Mouse (Mus musculus) hindbrain, embryonic 15.5 days (tissue): Measurements from ENCODE around the gene Mn1. TPM values are rescaled to one million over a fixed set of nuclear protein-coding genes. Genes with fewer than 3 reads are reported as not detected.
A peak's percentile ranks its signal among the peaks of the same experiment; 100 is the strongest.

Experiments used
- ATAC-seq: fragments of 200-750 bp; cut with Nextera tagmentation; 2 replicates; pipeline ENCODE4 v1.8.0; 2017; ENCODE audit warnings: low read depth, moderate number of reproducible peaks, moderate TSS enrichment; ENCODE audit not compliant: low FRiP score
- H3K27ac ChIP-seq: fragments of 300-500 bp; sonication (generic); replicated peaks from 2 replicates; pipeline ENCODE4 v1.5.1; 2015; ENCODE audit warnings: mild to moderate bottlenecking, inconsistent platforms
- H3K27me3 ChIP-seq: fragments of 300-500 bp; sonication (generic); 2 replicates; pipeline ENCODE4 v1.6.1; 2015; ENCODE audit warnings: control low read depth, inconsistent platforms
- H3K36me3 ChIP-seq: fragments of 300-500 bp; sonication (generic); 2 replicates; pipeline ENCODE4 v1.6.1; 2015; ENCODE audit warnings: control low read depth, inconsistent platforms
- H3K4me1 ChIP-seq: fragments of 300-500 bp; sonication (generic); replicated peaks from 2 replicates; pipeline ENCODE4 v1.6.1; 2015; ENCODE audit warnings: control low read depth, inconsistent platforms
- H3K4me2 ChIP-seq: fragments of 300-500 bp; sonication (generic); 2 replicates; pipeline ENCODE4 v1.6.1; 2015; ENCODE audit warnings: moderate library complexity, mild to moderate bottlenecking, inconsistent platforms
- H3K4me3 ChIP-seq: fragments of 300-500 bp; sonication (generic); 2 replicates; pipeline ENCODE4 v1.5.1; 2015; ENCODE audit warnings: mild to moderate bottlenecking, inconsistent platforms
- H3K9ac ChIP-seq: fragments of 300-500 bp; sonication (generic); 2 replicates; pipeline ENCODE4 v1.6.1; 2015; ENCODE audit warnings: inconsistent platforms
- H3K9me3 ChIP-seq: fragments of 300-500 bp; sonication (generic); 2 replicates; pipeline ENCODE4 v1.6.1; 2016; ENCODE audit warnings: control low read depth, inconsistent platforms
- WGBS: fragments of 180-500 bp; shearing (Covaris S2); methylation state at CpG from one replicate; pipeline ENCODE4 v1.1.7; 2015; 5-methylcytosine and 5-hydroxymethylcytosine counted together
- polyA plus RNA-seq: library from polyadenylated mRNA; unstranded; fragments of >200 nt; fragmentation: Nextera tagmentation; extraction: Ambion mirVana; gene quantifications from 2 replicates; pipeline ENCODE4 v1.2.1, GENCODE M21; 2015

Gene Mn1
- 38.7 and 40.3 TPM in 2 replicates for polyA plus RNA-seq

DNA sequence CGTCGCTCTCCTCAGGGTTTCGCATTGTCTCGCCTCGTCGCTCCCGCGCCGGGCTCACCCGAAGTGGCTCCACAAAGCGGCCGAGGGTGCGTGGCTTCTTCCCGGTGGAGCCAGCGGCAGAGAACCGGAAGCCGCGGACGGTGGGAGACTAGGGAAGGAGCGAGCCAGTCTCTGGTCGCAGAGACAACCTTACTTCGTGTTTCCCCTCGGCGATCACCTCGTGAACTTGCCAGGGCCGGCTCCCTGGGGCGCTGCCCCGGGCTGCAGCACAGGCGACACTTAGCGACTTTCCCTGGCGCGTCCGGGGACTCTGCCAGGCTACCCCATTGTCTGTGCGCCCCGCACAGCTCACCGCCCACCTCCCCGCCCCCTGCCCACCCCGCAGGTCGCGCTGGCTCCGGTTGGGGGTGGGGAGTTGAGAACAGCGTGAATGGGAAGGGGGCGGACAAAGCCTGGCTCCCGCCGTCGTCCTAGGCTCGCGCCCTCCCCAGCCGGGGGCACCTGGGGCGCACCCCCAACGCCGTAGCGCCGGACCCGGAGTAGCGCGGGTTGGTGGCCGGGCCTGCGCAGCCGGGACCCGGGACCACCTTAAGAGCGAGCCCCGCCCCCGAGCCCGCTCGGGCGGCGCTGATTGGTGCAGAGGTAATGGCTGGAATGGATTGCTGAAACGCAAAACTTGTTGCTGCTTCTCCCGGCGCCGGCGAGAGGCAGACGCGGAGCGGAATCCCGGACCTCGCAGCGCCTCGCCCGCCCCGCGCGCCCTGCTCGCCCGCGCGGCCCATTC lies at the start of gene Mn1:
Gene Mn1 (plus strand): TSS at position 772 of the 784 bp plus-strand sequence.
- H3K4me1 ChIP-seq, result peaks cover 77% of the 10 kb centered on the region
- WGBS, result under 1% methylated on average over 77 of the region's 88 CpGs

DNA sequence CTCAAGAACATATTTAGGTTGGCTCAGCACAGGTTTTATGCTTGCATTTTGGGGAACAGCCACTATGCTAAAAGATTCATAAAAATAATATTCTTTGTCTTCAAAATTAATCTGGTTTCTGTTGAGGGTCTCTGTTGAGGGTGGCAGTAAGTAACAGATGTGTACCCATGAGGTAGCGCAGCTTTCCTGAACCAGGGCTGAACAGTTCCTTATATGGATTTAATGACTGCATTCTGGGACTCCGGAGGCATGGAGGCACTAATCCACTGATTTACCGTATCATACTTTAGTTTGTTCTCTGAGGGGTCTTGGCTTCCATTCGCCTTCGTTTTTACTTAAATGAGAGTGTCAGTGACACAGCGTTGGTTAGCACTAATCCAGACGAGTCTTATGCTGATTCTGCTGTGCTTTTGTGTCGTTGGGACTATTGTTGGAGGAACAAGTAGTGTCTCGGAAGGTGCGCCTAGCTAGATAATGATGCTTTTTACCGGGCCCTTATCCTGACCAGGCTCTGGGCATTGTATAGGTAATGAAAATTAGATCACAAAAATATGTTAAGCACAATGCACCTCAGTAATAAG lies 49.1 kb upstream of the Mn1 start:
- Histone ChIP-seq H3K36me3 (peaks cover 23% of the 10 kb centered on the region), H3K4me3 (no peak overlapping the region), H3K4me1 (peaks cover 33% of the 10 kb centered on the region), H3K4me2 (no peak overlapping the region), H3K9me3 (no peaks in the 10 kb centered on the region), H3K9ac (no peak overlapping the region), H3K27ac (peak overlapping the region; percentile 69), H3K27me3 (no peaks in the 10 kb centered on the region)
- 42% methylated on average over 11 of the region's 11 CpGs for WGBS
- no peak for ATAC-seq

More for the DNA sequence above, at the start of gene Mn1:
- Histone ChIP-seq H3K27me3 (no peaks in the 10 kb centered on the region), H3K4me3 (peak within 1 kb of the TSS; percentile 92), H3K9me3 (no peaks in the 10 kb centered on the region), H3K4me2 (peak within 1 kb of the TSS; percentile 88), H3K36me3 (no peaks in the 10 kb centered on the region), H3K9ac (peak within 1 kb of the TSS; percentile 77), H3K27ac (peak within 1 kb of the TSS; percentile 91)
- ATAC-seq, result peak; percentile 94

DNA sequence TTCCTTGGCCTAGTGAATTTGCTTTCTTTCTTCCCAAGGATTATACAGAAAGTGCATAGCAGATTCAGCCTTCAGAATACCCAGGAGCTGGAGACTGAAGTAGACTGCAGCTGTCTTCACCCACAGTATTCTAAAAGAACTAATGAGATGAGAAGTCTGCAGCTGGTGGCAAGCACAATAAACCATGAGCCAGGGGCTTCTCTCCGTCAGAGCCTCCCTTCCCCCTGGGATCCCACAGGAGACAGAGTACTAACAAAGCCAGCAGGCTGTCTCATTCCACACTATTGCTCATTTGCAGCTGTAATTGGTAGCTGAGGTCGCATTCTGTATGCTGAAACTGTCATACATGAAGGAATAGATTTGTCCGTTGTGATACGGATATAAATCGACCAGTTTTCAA lies 48.6 kb upstream of the Mn1 start:
- H3K27ac ChIP-seq, result peak overlapping the region; percentile 69
- H3K9me3 ChIP-seq, result no peaks in the 10 kb centered on the region
- H3K4me3 ChIP-seq, result no peak overlapping the region
- WGBS, result 33% methylated on average over 5 of the region's 5 CpGs
- H3K27me3 ChIP-seq, result no peaks in the 10 kb centered on the region
- H3K36me3 ChIP-seq, result peaks cover 28% of the 10 kb centered on the region
- ATAC-seq, result peak; percentile 59; the same call in 1 of the 2 replicates
- no peak overlapping the region for H3K9ac ChIP-seq
- H3K4me2 ChIP-seq, result no peak overlapping the region
- peaks cover 33% of the 10 kb centered on the region for H3K4me1 ChIP-seq

DNA sequence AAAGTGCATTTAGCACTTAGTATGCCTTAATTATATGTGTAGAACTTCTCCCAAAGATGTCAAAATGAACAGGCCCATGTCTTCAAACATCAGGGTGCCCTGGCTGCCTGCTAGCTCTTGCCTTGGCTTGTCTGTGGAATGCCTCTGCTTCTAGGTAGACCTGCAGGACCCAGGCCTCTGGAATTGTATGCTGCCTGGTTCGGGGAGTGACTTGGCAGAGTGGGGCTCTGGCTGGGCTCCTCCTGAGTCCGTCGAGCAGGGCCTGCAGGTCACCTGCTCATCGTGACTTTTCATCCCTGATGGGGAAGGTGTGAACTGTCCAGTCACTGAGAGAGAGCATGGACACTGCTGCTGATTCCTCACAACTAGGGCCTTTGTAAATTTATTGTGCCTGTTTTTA lies 41.5 kb upstream of the Mn1 start:
- Histone ChIP-seq H3K4me3 (no peak overlapping the region), H3K27ac (no peak overlapping the region), H3K27me3 (no peaks in the 10 kb centered on the region), H3K4me1 (no peaks in the 10 kb centered on the region), H3K36me3 (peaks cover 47% of the 10 kb centered on the region), H3K4me2 (no peak overlapping the region), H3K9ac (no peak overlapping the region), H3K9me3 (no peaks in the 10 kb centered on the region)
- ATAC-seq, result no peak
- WGBS, result 92% methylated on average over 4 of the region's 4 CpGs

DNA sequence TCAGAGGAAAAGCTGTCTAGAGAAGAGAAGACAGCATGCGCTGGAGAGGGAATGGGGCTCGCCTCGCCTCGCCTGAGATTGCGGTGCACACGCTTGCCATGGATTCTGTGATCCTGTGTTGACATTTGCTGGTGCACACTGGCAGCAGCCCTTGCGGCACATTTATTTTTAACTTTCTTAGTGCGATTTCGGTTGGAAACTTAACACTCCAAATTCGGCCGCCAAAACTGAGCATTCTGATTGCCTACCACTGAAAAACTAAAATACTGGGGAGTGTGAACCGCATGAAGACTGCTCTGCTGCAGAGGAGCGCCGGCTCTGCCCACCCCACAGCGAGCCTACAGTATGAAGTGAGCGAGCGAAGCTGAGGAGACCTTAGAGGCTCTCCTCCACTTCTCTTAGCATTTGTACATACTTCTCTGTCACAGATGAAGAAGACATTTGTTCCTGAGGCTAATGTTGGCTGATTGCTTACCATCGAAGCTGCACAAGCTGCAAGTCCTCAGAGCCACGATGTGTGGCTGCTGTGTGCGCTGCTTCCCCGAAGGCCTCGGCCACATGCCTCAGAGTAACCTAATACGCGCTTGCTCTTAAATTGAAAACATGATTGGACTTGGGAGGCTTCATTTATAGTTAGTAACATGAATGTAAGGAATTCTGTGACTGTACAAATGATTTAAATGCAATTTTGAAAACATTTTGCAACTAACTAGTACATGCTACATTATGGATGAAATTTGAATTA lies 40.7 kb upstream of the Mn1 start:
- Histone ChIP-seq H3K27ac (no peak overlapping the region), H3K4me2 (no peak overlapping the region), H3K4me1 (no peaks in the 10 kb centered on the region), H3K27me3 (no peaks in the 10 kb centered on the region), H3K9ac (no peak overlapping the region), H3K36me3 (peaks cover 48% of the 10 kb centered on the region), H3K9me3 (no peaks in the 10 kb centered on the region), H3K4me3 (no peak overlapping the region)
- no peak for ATAC-seq
- 91% methylated on average over 24 of the region's 24 CpGs for WGBS

DNA sequence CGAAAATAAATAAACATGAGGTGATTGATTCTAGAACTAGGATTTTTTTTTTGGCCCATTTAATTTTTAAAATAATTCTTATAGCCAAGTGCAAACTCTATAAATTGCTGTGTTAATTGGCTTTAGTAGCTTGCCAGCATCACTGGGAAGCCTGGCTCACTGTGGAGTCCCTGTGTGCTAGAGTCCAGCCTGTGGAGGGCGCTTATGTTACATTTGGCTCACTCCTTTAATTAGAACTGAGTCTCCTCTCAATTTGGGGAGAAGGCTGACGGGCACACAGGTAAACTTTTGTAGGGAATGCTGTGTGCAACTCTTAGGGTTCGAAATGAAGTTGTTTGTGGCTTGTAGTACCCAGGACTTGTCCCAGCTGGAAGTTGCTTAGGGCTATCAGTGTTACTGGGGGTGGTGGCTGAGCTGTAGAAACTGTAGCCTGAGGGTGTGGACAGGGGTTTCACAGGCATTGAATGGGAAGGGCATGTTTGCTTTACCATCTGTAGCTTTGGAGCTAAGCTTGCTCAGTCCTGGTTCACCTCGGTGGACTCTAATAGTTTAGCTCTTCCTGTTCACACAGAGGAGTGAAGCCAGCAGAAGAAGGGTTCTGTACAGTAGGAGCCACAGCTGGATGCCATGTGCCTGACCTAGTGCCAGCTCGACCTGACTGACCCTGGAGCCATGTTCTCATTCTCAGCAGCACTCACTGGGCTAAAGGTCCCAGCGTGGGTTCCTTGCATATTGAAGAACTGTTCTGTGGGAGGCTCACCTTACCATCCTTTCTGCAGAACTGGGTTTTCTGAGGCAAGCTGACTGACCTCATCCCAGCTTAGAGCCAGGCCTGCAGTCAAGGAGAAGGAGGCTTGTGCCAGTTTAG lies 38.8 kb upstream of the Mn1 start:
- no peak overlapping the region for H3K4me2 ChIP-seq
- 78% methylated on average over 7 of the region's 7 CpGs for WGBS
- peaks cover 44% of the 10 kb centered on the region for H3K36me3 ChIP-seq
- H3K4me1 ChIP-seq, result no peaks in the 10 kb centered on the region
- ATAC-seq, result no peak
- no peaks in the 10 kb centered on the region for H3K9me3 ChIP-seq
- H3K27ac ChIP-seq, result no peak overlapping the region
- no peaks in the 10 kb centered on the region for H3K27me3 ChIP-seq
- no peak overlapping the region for H3K4me3 ChIP-seq
- no peak overlapping the region for H3K9ac ChIP-seq

DNA sequence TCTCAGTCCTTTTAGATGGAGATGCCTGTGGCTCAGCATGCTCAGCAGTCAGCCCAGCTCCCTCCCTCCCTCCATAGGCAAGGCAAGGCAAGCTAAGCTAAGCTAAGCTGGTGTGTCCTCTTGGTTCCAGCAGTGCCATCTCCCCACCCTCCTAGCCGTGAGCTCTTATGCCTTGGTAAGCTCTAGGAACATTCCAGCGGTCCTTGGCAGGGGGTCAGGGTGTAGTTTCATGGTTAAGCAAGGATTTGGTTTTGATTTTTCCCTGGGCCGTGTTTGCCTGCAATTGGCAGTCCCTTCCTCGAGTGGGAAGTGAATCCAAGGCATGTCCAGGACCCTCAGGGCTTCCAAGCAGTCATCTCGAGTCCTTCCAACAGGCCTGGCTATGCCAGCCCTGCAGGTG lies 33.8 kb upstream of the Mn1 start:
- H3K9me3 ChIP-seq, result no peaks in the 10 kb centered on the region
- H3K27ac ChIP-seq, result no peak overlapping the region
- peaks cover 61% of the 10 kb centered on the region for H3K36me3 ChIP-seq
- H3K4me2 ChIP-seq, result no peak overlapping the region
- no peaks in the 10 kb centered on the region for H3K4me1 ChIP-seq
- WGBS, result 79% methylated on average over 5 of the region's 5 CpGs
- H3K4me3 ChIP-seq, result no peak overlapping the region
- no peaks in the 10 kb centered on the region for H3K27me3 ChIP-seq
- H3K9ac ChIP-seq, result no peak overlapping the region
- ATAC-seq, result no peak

DNA sequence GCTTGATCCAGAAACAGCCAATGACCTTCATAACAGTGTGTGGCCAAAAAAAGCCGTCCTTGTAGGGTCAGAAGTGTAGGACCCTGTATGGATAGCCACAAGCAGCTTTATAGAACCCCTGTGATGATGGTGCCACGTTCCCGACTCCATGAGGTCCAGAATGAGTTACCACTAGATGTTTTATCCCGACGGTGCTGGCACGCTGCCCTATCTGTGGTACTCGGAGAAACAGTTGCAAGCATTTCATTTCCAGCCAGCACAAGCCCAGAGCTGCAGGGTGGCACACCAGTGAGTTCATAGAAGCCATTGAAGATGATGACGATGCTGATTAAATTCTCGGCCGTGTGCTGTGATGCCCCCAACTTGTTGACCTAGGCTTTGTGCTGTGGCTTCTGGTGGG lies 26.3 kb upstream of the Mn1 start:
- Histone ChIP-seq H3K27ac (no peak overlapping the region), H3K4me2 (no peak overlapping the region), H3K4me3 (no peak overlapping the region), H3K9me3 (no peaks in the 10 kb centered on the region), H3K27me3 (no peaks in the 10 kb centered on the region), H3K9ac (no peak overlapping the region), H3K4me1 (peaks cover 34% of the 10 kb centered on the region), H3K36me3 (peaks cover 22% of the 10 kb centered on the region)
- no peak for ATAC-seq
- WGBS, result 75% methylated on average over 10 of the region's 10 CpGs

DNA sequence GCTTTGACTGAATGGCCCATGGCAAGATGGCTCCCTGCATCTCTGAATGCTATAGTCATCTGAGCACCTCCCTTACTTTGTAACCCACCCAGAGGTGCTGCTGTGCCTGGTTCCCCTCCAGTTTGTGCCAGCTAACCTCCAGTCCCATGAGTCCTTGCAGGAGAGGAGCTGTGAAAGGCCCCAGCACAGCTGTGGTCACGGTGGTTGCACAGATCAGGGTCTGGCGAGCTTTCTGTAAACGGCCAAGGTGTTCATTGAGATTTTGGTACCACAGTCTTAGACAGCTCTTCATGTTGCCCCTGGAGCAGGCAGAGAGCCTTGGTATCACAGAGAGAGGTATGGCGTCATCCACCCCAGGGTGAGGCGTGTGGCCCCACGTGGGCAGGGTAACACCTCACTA lies 25.7 kb upstream of the Mn1 start:
- no peak overlapping the region for H3K9ac ChIP-seq
- peaks cover 40% of the 10 kb centered on the region for H3K4me1 ChIP-seq
- no peak overlapping the region for H3K4me3 ChIP-seq
- 87% methylated on average over 6 of the region's 6 CpGs for WGBS
- no peak overlapping the region for H3K27ac ChIP-seq
- no peak for ATAC-seq
- H3K36me3 ChIP-seq, result peaks cover 19% of the 10 kb centered on the region
- no peaks in the 10 kb centered on the region for H3K27me3 ChIP-seq
- H3K4me2 ChIP-seq, result no peak overlapping the region
- no peaks in the 10 kb centered on the region for H3K9me3 ChIP-seq

DNA sequence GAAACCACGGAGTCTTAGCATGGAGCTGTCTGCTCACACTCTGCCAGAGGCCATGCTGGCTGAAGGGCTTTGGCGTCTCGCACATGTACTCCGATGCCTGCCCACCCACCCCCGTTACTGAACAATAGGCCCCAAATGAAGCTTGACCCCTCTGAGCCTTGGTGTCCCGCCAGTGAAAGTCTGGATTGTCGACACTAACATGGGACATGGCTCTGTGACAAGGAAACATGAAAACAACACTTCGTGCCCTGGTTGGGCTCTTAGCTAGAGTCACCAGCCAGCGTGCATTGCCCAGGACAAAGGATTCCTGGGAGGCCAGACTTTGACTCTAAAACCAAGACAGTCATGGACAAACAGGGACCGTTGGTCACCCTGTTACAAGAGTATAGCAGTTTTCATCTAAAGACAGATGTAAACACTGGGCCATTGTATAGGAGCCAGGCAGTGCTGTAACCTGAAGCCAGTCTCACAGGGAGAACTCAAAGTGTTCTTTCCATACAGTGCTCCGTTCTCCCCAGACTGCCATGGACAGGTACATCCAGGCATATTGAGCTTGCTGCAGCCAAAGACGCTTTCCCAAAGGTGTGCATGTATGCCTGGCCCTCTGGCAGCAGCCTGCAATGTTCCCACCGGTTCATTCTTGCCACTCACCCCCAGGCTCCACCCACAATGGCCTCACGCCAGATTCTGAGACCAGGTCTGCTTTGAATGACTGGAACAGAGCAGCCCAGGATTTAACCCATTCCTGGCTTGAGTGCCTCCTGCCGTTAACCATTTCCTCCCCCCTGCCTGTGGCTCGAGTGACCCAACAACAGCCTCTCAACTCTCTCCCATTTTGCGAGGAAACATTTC lies 23.6 kb upstream of the Mn1 start:
- peaks cover 46% of the 10 kb centered on the region for H3K4me1 ChIP-seq
- WGBS, result 7% methylated on average over 17 of the region's 17 CpGs
- no peaks in the 10 kb centered on the region for H3K27me3 ChIP-seq
- ATAC-seq, result peak; percentile 69
- H3K9ac ChIP-seq, result no peak overlapping the region
- H3K36me3 ChIP-seq, result no peaks in the 10 kb centered on the region
- 0 out of 2 replicates have a peak overlapping the region, but pooled peaks have one; percentile 2 for H3K4me3 ChIP-seq
- peak overlapping the region; percentile 45 for H3K4me2 ChIP-seq
- peak overlapping the region; percentile 58 for H3K27ac ChIP-seq
- no peaks in the 10 kb centered on the region for H3K9me3 ChIP-seq
